Mouse (Mus musculus) natural killer cell, adult 2 months (primary cell): Measurements from ENCODE around the gene Macrod2.

Experiments used
- DNase-seq, 2 experiments: peaks; one replicate each; pipeline ENCODE4 v3.0.0; 2022; ENCODE audit warnings: low spot score in 2 of 2

Macrod2 gene

DNA sequence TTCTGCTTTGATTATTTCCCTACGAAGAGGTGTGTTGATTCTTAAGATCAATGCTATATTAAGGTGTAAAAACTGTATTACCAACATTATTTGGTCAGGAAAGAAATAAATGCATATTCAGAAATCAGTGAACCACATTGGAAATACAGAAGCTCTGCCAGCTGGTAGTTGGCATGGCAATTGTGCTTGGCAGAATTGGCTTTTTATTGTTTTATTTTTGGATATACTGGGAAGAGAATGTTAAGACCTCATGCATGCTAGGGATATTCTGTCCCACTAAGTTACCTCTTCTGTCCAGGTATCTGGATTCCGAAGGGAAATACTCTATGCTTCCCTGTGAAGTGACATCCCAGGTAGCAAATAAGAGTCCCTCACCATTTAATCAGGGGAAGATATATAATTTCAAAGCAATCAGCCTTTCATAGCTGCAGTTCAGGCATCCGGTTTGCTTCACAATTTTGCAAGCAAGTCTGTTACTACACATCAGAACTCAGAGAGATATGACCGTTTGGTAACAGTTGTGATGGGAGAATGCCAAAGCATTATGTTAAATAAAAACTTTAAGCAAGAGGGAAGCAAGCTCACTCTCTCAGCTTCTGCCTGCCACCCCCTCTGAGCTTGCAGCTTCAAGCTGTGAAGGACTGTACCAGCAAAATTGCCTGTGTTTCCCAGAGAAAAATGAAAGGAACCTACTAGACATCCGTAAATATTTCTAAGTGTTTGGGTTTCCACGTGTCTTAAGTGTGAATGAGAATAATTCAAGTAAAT is 1449.5 kb downstream of the Macrod2 start:
- DNase-seq = no peak

DNA sequence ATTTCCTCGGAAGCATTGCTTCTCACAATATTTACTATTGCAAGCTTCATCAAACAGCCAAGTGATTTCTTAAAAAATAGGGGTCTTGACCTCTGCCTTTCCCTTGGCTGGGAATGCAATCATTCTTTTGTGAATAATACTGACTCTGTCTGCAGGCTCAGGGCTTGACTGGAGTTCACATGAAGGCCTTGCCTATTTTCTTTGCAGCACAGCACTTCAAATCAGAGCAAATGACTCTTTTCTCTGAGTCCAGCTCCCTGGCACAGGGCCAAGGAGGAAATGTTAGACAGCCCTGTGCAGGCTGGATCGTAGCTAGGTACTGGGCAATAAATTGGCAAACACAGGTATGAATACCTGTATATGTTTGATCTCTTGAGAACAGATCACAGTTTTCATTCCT is 1464.1 kb downstream of the Macrod2 start:
- no peak for DNase-seq

DNA sequence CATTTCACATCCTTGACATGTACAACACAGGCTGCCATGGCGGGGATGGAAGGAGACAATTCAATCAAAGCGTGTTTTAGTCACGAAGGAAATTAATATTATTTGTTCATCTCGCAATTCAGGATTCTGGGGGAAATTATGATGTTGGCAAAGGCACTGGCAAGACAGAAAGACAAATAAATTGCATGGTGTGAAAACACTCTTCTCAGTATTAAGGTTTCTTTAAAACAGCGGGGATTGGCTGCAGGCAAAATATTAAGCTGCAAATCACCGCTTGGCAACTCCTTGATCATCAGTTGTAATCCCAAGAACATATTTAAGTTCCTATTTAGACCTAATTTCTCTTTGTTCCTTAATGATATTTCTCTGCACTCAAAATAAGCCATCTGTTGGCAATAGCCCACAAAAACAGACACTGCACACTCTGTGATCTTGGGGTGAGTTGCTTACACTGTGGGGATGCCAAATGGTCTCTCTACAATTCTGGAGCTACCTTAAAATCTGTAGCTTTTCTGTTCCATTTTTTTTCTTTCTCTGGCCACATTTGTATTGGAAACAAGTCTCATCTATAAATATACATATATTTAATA is 1466.7 kb downstream of the Macrod2 start:
- no peak for DNase-seq

DNA sequence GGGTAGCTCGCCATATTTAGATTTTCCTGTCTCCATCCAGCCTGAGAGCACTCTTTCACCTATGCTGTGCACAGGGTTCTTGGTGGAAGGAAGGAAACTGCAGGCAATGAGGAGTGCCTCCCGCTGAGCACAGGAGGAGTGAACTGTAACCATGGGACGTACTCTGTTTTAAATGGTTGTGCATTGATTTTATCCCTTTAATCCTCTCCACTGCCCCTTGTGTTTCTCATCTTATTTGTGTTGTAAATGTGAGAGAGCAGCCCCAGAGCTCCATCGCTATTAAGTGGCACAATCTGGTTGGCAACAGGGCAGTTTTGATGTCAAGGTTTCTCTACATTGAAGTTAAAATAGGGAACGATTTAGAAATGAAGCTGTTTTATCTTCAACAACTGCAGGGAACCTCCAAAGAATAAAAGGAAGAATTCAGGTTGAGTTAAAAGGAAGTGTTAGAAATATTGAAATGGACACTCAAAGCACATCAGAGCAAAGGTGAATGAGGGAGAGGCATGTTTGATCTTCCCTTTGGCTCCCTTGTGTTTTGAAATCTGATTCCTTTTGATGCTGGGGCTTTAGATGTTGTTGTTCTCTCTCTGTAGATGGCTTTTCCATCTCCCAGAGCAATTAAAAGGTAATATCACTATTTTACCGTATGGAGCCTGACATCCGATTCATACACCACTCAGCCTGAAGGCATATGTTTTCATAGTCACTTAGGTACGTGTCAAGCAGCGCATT is 1467.6 kb downstream of the Macrod2 start:
- no peak for DNase-seq

DNA sequence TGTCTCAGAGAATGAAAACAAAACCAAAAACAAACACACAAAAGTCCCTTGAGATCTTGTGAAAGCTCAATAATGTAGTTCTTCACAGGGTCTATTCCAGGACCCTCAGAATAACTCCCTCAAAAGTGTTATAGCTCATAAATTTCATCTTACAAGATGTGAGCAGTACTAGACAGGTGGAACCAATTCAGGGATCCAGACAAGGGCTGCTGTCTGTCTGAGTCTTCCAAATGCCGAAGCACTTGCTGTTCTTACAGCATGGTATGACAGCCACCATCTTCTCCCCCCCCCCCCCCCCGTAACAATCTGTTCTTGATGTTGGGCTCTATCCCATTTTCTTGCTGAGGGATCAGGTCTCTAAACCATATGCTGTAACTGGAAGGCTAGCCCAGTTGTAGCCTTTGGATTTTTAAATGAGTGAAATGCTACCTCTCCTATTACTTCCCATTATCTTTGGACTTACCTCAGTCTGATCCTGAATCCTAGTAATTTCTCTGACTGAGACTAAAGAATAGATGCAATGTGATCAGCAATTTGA is 1468.6 kb downstream of the Macrod2 start:
- no peak for DNase-seq

DNA sequence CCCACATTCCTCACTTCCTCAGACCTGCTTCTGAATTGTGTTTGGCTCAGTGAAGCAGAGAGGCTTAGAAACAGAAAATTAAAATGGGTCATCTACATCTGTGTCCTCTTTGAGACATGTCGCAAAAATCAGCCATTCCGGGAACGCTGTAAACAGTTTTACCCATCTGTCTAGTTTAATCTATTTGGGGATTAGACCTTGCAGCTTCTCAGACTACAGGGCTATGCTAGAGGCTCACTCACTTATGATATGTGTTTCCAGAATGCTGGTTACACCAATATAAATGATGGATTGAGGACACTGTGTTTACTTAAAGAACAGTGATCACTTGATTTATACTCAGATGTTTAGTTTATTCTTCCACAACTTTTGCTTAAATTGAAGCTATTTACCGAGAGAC is 1475.8 kb downstream of the Macrod2 start:
- no peak for DNase-seq

DNA sequence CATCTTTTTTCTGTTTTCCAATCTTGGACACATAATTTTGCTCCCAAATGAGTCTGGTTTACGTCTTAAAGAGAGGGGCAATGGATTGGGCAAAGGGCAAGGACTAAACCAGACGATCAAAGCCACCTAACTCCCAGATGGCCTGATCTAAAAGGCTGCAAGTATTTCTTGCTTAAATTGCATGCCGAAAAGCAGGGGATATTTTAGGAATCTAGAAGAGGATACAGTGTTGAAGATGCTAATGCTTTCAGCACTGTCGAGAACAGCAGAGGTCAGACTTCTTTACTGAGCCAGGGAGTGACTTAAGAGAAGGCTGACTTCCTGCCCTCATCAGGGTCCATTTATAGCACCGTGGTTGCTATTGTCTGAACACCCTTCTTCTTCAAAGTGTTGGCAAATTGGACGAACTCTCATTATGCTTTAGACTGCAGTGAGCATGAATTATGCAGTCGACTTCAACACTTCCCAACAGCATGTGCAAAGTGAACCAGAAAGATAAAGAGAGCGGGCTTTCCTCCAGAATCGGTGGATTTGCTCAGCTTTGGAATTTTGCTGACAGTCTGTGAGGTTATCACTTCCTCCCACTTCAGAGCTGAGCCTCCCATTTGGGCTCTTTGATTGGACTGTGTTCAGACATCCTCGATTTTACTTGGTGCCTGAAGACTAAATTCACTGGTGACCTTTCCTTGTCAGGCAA is 1481.2 kb downstream of the Macrod2 start:
- no peak for DNase-seq

DNA sequence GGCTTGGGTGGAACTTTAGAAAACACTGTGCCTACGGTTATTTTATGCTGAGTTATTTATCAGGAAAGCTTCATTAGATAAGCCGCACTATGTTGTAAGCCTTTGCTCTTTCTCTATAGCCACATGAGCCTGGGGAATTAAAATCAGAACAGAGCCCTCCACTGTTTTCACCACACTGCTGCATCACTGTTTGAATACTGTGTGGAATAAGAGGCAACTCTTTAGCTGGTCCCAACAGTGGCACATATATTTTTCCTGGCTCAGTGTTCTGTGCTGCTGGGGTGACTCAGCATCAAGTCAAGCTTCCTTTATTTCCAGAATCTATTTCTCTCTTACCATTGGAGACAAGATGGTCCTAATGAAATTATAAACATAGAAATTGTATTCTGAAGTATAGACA is 1481.8 kb downstream of the Macrod2 start:
- DNase-seq = no peak

DNA sequence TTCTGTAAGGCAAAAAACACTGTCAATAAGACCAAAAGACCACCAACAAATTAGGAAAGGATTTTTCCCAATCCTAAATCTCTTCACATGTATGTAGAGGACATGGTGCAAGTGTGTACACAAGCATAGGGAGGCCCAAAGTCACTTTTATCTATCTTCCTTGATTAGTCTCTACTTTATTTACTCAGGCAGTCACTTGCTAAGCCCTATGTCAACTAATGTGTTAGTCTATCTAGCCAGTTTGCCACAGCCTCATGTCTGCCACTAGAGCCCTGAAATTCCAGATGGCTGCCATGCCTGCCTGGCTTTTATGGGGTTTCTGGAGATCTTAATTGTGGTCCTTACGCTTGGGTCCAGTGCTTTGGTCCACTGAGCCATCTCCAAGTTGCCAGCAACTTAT is 1483.4 kb downstream of the Macrod2 start:
- DNase-seq = no peak

DNA sequence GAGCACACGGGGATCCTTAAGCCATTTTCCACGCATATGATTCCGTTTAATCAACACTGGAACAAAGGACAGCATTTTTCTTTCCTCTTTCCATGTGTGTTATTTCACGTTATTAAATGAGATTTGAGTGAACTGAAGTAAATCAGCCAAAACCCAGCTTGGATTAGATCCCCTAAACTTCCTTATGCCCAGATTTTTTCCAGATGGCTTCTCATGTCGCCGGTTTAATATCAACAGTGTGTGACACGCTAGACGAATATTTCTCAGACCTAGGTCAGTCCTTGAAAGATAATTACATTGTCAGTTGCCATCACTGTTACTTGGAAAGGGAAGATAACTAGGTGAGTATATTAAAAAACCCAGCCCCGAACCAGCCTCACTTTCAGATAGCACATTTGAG is 1484.6 kb downstream of the Macrod2 start:
- no peak for DNase-seq

DNA sequence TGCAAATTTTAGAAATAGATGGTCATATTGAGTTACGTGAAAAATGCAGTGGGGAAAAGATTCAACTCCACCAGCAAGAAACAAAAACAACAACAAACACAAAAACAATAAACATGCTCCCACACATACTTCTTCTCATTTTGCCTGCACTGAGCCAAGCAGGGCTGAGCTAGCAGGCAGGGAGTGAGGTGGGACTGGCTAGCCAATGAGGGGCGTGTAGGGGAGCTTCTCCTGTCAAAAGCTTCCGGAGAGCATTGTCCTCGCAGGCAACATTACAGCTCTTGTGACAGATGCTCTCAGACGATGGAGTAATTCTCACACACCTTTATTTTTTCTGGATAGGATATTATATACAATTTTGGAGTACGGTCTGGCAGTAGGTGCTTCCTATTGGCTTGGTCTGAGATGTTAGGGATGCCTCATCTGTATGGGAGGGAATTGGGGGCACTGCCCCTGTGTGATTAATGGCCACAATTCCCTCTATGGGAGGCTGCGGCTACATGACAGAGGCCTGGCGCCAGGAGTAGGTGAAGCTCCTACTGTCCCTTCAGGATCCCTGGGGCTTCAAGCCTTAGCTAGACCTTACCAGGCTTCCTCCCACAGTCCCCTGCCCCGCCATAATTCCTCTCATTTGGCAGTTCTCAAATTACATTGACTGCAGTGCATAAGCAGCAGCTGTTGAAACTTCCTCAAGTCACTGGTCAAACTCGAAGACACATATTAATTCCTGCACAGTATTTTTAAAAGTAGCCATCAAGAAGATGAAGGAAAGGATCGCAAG is 1491.8 kb downstream of the Macrod2 start:
- DNase-seq = no peak

DNA sequence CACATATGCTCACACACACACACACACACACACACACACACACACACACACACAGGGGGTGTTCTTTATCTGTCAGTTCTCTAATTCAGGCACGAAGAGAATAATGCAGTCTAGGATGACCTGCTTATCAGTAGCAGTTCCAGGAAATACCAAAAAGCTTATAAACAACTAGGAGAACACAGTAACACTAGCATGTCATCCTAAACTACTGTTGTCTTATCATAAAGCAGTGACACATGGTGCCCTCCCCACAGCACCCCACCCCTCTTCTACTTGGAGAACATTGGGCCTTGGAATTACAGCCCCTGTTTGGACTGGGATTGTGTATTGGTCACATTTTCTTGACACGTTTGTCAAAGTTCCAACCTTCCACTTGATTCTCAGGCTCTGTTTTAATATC is 1494.4 kb downstream of the Macrod2 start:
- DNase-seq = no peak

DNA sequence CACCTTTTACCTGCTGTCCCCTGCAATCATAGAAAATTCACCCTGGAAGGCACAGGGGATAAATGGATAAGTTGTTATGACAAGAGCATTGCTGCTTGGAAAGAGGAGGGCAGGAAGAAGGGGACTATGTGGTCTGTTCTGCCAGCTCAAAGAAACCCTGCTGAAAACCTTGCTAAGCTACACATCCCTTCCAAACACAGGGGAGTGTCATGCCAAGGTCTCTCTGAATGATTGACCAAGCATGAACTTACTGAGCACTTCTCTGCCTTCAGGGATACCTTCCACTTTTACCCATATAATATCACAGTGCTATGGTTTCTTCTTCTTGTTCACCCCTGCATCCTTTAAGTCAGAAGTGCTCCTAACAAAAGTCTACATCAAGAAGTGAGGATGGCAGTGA is 1502.8 kb downstream of the Macrod2 start:
- no peak for DNase-seq

DNA sequence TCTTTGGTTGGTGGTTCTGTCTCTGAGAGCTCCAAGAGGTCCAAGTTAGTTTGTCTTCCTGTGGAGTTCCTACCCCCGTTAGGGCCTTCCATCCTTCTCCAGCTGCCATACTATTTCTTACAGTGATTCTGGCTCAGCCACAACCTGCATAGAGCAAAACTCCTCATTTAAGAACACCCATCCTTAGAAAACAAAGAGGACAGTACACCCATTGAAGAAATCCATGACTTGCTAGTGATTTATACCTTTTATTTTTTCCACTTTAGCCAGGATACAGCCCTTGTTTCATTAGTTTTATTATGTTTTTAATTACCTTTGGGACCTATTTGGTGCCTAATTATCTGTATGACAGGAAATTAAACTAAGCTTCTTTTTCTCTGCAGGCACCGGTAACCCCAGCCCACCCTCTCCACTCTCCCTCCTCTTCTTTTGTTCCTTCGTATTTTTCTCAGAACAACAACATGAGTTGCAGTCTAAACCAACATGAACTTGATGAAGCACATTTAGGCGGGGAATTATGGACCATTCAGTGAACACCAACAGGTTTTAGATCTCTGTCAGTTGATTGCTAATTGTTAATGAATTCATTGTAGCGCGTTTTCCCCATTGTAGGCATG is 1516.8 kb downstream of the Macrod2 start:
- no peak for DNase-seq

DNA sequence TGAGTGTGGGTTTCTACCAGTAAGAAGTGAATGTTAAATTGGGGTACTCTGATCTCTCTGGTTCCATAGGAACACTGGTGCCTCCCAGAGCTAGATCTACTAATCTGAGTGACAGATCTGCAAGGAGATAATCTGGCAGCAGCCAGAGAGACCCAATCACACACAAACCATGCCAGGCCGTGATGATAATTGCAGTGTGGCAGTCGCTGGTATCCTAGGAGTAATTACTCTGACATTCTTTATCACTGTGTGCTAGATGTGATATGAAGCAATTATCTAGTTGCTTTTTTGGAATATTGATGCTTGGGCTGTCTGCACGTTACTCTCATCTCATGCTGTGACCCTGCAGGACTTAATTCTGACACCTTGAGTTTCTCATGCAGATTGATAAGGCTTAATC is 1518.4 kb downstream of the Macrod2 start:
- DNase-seq = no peak

DNA sequence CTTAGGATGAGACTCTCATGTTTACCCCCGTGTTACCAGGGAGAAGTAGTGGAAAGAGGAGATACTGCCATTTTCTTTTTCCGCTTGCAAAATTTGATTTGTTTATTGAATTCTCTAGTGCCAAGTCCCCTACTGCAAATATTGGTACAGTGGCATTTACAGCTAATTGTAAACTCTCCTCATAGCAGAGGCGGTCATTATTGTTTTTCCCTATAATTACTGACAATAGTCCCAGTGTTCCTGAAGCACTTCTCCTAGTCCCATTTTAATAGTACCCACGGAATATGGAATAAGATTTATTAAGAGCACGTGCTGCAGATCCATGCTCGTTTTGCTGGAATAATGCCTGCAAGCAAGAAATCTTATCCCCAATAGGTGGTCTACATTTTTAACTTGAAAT is 1518.8 kb downstream of the Macrod2 start:
- no peak for DNase-seq

DNA sequence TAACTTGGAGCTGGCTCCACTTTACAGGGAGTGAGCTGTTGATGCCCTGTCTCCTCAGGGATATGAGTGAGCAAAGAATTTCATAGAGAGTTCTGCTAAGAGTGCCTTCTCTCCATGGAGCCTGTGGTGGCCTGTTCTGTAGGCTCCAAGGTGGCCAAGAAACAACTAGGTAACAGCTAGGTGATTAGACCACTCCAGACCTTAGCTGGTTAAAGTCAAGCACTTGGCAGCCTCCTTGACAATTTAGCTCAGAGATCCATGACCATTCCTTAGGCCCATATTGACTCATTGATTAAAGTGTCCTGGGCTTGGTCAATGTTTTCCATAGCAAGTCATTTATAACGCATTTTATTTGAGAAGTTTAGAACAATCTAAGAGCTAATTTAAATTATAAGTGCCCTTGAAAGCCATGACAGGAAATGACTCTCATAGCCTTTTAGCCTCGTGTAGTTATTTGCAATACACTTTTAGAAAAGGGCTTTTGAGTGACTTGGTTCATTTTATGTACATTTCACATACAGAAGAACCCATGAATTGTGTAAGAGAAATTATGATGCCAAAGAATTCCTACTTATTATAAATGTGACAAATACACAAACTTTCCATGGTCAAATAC is 1525.4 kb downstream of the Macrod2 start:
- DNase-seq = no peak

DNA sequence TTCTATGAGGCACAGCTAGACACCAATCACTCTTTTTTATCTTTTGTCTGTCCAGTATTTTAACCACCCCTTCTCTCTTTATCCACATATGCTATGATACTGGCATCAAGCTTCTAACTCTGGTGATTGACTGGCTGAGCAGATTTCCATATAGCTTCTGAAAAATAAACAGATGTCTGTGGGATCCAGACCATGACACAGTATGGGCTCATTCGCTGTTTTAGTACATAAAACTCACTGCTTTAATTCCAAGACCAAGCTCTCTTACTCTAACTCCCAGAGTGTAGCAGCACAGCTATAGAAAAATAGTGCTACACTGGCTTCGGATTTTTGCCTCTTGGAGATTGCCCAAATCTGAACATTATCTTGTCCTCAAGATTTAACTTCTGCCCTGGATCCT is 1540.0 kb downstream of the Macrod2 start:
- DNase-seq = no peak

DNA sequence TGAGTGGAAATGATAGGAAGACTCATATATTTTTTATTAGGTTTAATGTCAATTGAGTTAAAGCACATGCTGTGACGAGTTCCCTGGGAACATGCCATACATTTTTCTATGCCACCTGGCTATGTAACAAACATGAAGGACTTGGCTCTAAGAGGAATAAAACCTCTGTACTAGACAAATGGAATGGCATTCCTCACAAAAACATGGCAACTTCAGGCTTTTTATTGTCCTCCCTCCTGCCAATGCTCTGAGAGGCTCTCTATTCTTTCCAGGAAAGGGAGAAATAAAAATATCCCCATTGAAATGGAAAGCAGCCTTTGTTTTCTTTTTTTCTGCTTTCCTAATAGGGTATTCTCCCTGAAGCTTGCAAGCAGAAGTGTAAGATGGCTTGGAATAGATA is 1559.7 kb downstream of the Macrod2 start:
- no peak for DNase-seq

DNA sequence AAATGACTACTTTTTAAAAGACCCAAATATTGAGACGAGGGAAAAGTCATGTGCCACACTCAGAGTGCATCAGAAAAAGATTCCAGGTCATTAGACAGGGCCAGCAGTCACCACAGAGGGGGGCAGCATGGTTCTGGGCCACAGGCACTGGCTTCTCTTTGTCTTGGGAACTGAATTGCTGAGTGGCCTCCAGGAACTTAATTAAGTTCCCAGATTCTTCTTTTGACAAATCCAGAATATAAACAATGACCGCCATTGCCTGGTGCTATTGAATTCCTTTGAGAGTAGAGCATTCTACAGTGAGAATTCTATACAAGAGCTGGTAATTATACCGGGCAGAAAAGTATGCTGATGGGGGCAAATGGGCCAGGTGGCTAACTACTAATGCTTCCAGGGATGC is 1560.1 kb downstream of the Macrod2 start:
- DNase-seq = no peak

DNA sequence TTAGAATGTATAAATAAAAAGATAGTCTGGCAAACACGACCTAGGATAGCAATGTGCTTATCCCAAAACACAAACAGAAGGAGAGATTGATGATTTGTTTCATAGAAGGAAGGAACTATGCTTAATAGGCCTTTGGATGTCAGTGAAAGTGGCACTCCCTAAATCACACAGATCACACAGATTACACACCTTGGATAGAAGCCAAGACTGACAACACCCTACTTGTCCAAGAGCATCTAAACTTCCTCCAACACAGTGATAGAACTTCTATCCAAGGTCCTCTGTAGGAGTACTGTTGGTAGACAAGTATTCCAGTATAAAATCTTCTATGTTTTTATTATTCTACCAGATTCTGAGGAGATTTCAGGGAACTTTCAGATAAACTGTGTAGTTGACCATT is 1567.8 kb downstream of the Macrod2 start:
- no peak for DNase-seq
